Mouse (Mus musculus) megakaryocyte, adult 5-6 weeks (primary cell): ENCODE data around the gene Phf20. TPM values are rescaled to one million over a fixed set of nuclear protein-coding genes. Genes with fewer than 3 reads are reported as not detected.
"Not testable (repeated sequence)": the region's sequence is repeated elsewhere in the genome, so short reads cannot be mapped to it uniquely, and the experiment has no call there.

ENCODE experiments used
- ATAC-seq: 2 replicates; pipeline ENCODE4 v1.8.0; 2016; ENCODE audit warnings: mild to moderate bottlenecking, inconsistent platforms; ENCODE audit not compliant: poor library complexity, severe bottlenecking
- total RNA-seq, 2 experiments: library from RNA; stranded (forward) in 1 of 2; stranded (reverse) in 1 of 2; fragments of 153-499, 151-499 nt in 1 of 2; fragments of 221-1000, 200-1000 nt in 1 of 2; gene quantifications; 2 replicates each; pipeline versions ENCODE4 v1.2.3 to v1.2.4; 2015 to 2017

Phf20 gene
- total RNA-seq (2015) (25.9 and 34.6 TPM in 2 replicates), total RNA-seq (2017) (27.1 and 55.5 TPM in 2 replicates)

- ATAC-seq = peak; percentile 95
These were observed at the start of gene Phf20 for GRCm38 (mm10) chr2:156196302-156197128. Phf20 (plus strand) TSS chr2:156196466.

- ATAC-seq = no peak
These were observed 48.9 kb upstream of the Phf20 start for GRCm38 (mm10) chr2:156147316-156147915.

- no peak for ATAC-seq
These were observed 44.7 kb upstream of the Phf20 start for GRCm38 (mm10) chr2:156151538-156151937.

GRCm38 (mm10) chr2:156165478-156165877, 30.8 kb upstream of the Phf20 start:
- ATAC-seq = no peak

- no peak for ATAC-seq
These were observed 29.7 kb upstream of the Phf20 start for GRCm38 (mm10) chr2:156166557-156166956.

- ATAC-seq = no peak
These were observed 19.2 kb upstream of the Phf20 start for GRCm38 (mm10) chr2:156177079-156177478.

- no peak for ATAC-seq
These were observed 18.6 kb upstream of the Phf20 start for GRCm38 (mm10) chr2:156177651-156178050.

GRCm38 (mm10) chr2:156179046-156179795, 17.0 kb upstream of the Phf20 start:
- ATAC-seq = peak; percentile 66

GRCm38 (mm10) chr2:156179796-156180093, 16.5 kb upstream of the Phf20 start:
- peak; percentile 16; the same call in 1 of the 2 replicates for ATAC-seq

- ATAC-seq = peak; percentile 90
These were observed 16.0 kb upstream of the Phf20 start, which contains the start of gene Rbm39 for GRCm38 (mm10) chr2:156180094-156180821. Rbm39 (minus strand) TSS chr2:156180238.

- no peak for ATAC-seq
These were observed 15.3 kb upstream of the Phf20 start for GRCm38 (mm10) chr2:156180824-156181590.

- no peak for ATAC-seq
These were observed 14.7 kb upstream of the Phf20 start for GRCm38 (mm10) chr2:156181592-156181991.

GRCm38 (mm10) chr2:156189241-156189640, 7.0 kb upstream of the Phf20 start:
- ATAC-seq = not testable (repeated sequence)

- peak; percentile 97 for ATAC-seq
These were observed 6.0 kb upstream of the Phf20 start for GRCm38 (mm10) chr2:156190004-156190896.

- no peak for ATAC-seq
These were observed 4.7 kb upstream of the Phf20 start for GRCm38 (mm10) chr2:156191540-156191939.

GRCm38 (mm10) chr2:156192068-156192467, 4.2 kb upstream of the Phf20 start:
- no peak for ATAC-seq

GRCm38 (mm10) chr2:156193066-156193862, 3.0 kb upstream of the Phf20 start:
- no peak for ATAC-seq

GRCm38 (mm10) chr2:156194571-156194970, 1.7 kb upstream of the Phf20 start:
- ATAC-seq = no peak
